Mouse (Mus musculus) testis, postnatal 14 days (tissue): ENCODE data around the gene Cpn2.

Source experiments
- DNase-seq: peaks from one replicate; pipeline ENCODE4 v3.0.0; 2021; ENCODE audit warnings: low spot score

Gene Cpn2

GRCm38 (mm10) chr16:30280676-30281297, 13.5 kb upstream of the Cpn2 start:
- DNase-seq, result no peak

- no peak for DNase-seq
Measured at GRCm38 (mm10) chr16:30278406-30278805, 11.1 kb upstream of the Cpn2 start.

- no peak for DNase-seq
Measured at GRCm38 (mm10) chr16:30275558-30276340, 8.4 kb upstream of the Cpn2 start.

GRCm38 (mm10) chr16:30273065-30273464, 5.8 kb upstream of the Cpn2 start:
- DNase-seq, result no peak

DNA sequence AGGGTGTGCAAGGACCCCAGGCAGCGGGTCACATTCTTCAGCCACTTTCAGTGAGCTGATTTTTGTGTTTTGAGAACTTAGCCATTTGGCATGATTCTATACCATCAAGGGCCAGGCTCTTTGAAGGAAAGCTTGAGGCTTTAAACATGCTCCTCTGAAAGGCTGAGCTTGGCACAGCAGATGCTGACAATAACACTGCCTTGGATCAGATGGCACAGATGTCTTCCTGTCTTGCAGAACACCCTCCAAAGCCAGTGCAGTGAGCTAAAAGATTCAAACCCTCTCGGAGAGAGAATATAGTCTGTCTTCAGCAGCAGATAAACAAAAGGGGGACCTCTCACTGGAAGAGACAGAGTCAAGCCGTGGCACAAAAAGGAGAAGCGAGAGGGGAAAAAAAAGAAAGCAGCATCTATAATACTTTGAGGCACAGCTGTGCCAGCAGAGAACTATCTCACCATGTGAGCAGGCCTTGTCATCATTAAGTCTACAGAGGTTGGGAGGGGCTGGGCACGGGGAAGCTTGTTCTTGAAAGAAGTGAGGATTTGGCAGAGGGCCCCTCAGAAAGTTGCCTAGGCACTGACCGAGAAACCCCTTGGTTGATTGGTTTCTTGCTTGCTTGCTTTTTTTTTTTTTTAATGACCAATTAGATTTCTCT, 4.8 kb upstream of the Cpn2 start:
- no peak for DNase-seq

DNA sequence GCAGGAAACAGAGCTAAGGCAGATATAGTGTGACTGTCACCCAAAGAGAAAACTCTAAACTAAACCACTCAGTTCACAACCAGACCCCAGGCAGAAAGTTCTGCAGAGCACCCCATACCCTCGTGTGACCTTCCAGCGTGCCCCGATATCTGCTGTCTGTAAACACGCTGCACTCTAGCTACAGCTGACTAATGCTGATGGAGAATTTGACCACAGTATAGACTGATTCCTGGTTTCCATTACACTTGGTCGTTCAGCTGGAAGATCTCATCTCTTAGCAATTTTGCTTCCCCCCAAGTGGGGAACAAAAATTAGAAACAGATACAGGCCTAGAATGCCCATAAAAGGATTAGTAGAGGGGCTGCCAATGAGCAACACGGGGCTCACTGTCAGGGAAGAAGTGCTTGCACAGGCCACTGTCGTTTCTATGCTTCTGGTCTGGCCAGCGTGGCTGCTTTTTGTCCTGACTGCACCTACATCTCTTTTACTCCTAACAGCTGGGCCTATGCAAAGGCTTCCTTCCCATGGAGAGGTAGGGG, 4.0 kb upstream of the Cpn2 start:
- no peak for DNase-seq

DNA sequence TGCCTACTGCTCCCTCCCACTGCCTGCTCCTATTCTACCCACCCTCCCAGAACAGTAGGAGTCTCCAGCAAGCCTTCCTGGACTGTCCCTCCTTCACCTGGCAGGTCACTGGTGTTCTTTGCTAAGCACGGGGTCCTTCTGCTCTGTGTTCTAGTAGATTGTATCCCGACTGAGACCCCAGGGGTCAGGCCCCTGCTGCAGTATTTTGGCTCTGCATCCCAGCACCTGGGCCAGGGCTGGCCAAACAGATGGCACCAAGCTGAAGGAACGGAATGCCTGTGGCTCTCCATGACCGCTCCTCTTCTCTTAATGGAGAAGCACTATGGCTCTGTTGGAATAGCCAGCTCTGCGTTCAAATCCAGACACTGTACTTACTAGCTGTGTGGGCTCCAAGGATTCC, 738 bp downstream of the Cpn2 start:
- no peak for DNase-seq

DNA sequence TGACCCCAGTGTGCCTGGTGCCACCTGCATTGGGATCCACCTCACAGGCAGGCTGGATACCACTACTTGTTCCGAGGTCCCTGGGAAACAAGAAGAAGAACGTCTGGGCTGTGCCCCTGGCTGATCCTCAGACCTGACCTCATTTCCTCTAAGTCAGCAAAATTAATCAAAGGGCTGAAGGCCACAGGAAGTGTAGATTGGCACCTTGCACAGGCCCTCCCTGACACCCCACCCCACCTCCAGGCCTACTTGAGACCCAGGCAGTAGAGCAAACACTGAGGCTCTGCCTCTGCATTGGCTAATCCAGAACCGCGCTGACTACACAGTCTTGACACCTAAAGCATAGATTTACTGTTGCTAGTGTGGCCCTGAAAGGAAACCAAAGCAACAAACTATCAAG, 1.7 kb downstream of the Cpn2 start:
- DNase-seq, result no peak

- no peak for DNase-seq
Measured at GRCm38 (mm10) chr16:30263156-30263555, 4.1 kb downstream of the Cpn2 start.

DNA sequence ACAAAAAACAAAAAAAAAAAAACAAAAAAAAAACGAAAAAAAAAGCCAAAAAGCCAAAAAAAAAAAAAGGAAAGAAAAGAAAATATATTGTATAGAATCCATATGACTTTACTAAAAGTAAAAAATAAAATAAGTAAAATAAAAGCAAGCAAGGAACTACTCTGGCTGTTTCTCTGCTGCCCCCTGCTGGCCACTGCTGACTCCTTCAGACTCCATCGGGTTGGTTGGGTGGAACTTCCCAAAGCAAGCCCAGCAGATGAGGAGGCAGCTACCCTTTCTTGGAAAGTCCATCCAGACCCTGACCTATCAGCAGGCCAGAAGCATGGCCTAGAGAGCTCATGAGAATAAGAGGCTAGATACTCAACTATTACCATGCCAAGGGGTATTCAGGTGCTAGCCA, 4.6 kb downstream of the Cpn2 start:
- DNase-seq, result peak; percentile 44

DNA sequence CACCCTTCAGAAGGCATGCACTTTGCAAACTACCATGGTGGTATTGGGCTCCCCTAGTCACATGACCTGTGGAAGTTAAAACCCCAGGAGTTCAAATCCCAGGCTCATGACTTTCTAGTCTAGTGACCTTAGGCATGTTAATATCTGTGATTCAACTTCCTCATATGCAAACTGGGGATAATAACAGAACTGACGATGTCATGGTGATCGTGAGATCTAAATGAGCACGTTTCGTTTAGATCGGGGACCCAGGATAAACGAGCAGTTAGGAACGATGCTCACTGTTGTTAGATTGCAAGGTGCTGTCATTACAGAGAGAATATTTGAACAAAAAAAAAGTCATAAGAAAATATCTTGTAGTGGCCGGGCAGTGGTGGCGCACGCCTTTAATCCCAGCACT, 5.1 kb downstream of the Cpn2 start:
- DNase-seq, result no peak

DNA sequence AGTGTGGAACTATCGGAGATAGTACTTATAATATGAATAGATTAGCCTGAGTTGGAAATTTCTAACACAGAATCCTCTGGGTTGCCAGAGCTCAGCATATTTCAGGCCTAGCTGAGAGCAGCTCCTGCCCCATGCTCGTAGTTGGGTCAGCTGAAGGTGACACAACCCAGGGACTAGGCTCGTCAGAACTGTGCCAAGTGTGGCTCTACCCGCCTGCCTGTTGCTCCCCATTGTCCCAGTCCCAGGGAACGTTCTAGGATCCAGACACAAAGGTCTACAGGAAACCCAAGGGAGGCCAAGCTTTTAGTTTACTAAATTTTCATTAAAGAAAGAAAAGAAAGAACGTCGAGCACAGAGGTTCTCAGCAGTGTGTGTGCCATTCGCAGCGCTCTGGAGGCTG, 6.0 kb downstream of the Cpn2 start:
- no peak for DNase-seq

DNA sequence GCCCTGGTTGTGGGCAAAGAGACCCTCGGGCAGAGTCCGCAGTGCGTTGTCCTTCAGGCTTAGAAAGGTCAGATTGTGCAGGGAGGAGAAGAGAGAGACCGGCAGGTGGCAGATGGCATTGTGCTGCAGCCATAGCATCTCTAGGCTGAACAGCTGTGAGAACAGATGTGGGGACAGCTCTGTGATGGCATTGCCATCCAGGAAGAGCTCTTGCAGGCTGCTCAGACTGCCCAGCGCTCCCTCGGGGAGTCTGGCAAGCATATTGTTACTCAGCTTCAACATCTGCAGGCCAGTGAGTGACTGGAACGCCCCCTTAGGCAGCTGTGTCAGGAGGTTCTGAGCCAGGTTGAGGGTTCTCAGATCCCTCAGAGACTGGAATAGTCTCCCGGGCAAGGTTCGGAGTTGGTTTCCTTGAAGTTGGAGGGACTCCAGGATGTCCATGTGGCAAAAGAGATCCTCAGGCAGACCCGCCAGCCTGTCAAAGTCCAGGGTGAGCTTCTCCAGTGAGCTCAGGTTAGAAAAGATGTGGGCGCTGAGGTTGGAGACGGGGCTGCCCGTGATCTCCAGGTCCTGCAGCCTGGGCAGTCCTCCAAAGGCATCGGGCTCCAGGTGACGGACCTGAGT, 7.2 kb downstream of the Cpn2 start:
- DNase-seq, result no peak

DNA sequence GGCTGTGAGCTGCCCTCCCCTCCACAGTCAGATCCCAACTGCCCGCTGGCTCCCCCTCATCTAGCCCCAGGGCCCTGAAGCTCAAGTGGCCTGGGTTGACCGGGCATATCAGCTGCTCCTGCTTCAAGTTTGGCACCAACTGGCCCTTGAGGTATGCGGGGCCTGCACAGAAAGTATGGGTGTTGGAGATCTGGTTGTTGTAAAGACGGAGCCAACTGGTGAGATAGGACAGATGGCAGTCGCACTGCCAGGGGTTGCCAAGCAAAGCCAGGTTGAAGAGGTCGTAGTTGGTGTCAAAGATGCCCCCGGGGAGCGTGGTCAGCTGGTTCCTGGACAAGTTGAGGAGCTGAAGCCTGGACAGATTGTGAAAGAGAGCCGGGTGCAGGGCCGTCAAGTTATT, 7.9 kb downstream of the Cpn2 start:
- no peak for DNase-seq

- no peak for DNase-seq
Measured at GRCm38 (mm10) chr16:30258441-30258840, 8.9 kb downstream of the Cpn2 start.

DNA sequence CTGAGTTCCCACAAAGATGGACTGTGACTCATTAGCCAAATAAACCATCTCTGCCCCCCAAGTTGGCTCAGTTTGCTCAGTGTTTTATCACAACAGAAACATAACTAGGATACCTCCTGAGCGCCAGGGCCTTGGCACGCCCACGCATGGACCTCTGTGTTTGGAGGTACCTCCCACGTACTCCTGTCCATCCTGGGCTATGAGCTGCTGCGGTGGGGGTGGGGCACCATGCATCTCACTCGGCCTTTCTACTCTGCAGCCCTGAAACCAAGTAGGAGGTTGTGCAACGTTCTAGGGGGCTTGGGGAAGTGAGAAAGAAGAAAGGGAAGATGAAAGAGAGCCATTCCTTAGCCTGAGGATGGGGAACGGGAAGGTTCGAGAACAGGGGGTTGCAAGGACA, 9.6 kb downstream of the Cpn2 start:
- no peak for DNase-seq

GRCm38 (mm10) chr16:30255061-30255460, 12.2 kb downstream of the Cpn2 start:
- no peak for DNase-seq

- DNase-seq, result no peak
Measured at GRCm38 (mm10) chr16:30253900-30254299, 13.4 kb downstream of the Cpn2 start.

GRCm38 (mm10) chr16:30253374-30253773, 13.9 kb downstream of the Cpn2 start:
- DNase-seq, result no peak

DNA sequence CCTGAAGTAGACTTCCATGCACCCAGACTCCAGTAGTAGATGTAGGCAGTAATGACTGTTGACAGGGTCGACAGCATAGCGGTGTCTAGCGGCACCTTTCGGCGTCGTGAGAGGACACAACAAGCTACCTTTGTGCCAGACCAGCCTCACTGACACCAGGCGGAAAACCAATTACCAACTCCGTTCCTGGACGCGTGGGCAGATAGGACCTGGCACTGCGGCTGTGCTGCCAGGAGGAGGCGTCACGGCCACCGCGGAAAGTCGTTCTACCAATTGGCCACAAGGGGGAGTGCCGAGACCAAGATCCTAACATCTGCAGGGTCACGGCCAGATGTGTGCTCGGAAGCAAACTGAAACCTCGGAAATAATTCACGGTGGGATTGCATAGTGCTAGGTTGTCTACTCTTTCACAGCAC, 15.3 kb downstream of the Cpn2 start:
- peak; percentile 71 for DNase-seq

- DNase-seq, result no peak
Measured at GRCm38 (mm10) chr16:30244037-30244700, 23.1 kb downstream of the Cpn2 start.

GRCm38 (mm10) chr16:30241623-30242022, 25.7 kb downstream of the Cpn2 start:
- DNase-seq, result no peak
